Mouse (Mus musculus): ENCODE measurements at regions not wholly inside any gene's neighbourhood (a gene's known extent, or its start where the extent isn't known, plus 50 kb on each side); places are given as distances from the start of the nearest gene placed in this dataset.

- TF ChIP-seq POLR2A (IDR thresholded peaks at IDR 0.05; ENCODE audit: insufficient read depth, low read length) (no peak), CTCF (IDR thresholded peaks at IDR 0.05; ENCODE audit: low read depth, low read length) (no peak), EP300 (IDR thresholded peaks at IDR 0.05; ENCODE audit: insufficient read depth, low read depth, low read length) (no peak)
Measured at GRCm38 (mm10) chr19:26340155-26340554, 264.7 kb upstream of the Smarca2 start.

Data from ES-Bruce4 (cell line).